Mouse (Mus musculus) lung, postnatal 10 days (tissue): ENCODE measurements around the gene Btn1a1.

ENCODE experiments used
- DNase-seq: peaks from one replicate; pipeline ENCODE4 v3.0.0; 2021

The Btn1a1 gene

GRCm38 (mm10) chr13:23475658-23476057 is 10.0 kb upstream of the Btn1a1 start:
- DNase-seq: peak; percentile 63

GRCm38 (mm10) chr13:23466911-23467310 is 1.2 kb upstream of the Btn1a1 start:
- DNase-seq: peak; percentile 65

DNA sequence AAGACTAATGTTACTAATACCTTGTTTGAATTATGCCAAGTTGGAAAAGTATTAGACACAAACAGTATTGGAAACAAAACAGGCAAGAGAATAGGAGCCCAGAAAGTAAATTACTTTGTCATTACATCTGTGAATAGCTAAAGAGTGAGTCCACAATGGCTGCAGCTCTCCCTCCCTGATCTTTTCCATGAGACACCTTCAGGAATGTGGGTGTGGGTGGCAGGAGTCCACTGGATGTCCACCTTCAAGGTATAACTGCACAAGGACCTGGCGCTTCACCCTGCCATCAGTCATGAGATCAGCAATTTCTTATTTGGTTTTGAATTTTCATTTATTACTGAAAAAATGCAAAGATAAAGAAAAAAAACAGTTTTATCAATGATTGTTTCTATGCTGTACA is 605 bp upstream of the Btn1a1 start:
- DNase-seq: no peak

DNA sequence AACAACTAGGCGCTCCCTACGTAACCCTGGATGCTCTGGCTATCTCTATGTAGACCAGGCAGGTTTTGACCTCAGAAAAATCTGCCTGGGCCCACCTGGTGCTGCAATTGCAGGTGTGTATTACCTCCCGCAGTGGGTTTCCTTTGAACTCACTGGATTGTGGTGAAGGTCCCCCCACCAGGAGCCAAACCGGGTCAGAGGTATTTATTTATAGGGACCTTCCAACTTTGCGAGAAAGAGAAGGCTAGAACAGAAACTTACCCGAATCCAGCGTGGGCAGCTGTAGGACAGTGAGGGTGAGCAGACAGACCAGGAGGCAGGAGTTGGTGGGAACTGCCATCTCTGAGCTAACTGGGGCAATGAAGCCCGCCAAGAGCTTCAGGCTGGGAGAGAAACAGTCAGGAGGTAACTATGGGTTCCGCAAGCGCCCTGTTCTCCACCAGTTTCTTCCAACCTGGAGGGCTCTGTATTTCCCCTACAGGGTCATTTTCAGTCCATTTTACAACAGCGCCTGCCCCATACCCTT is 797 bp downstream of the Btn1a1 start:
- no peak for DNase-seq

DNA sequence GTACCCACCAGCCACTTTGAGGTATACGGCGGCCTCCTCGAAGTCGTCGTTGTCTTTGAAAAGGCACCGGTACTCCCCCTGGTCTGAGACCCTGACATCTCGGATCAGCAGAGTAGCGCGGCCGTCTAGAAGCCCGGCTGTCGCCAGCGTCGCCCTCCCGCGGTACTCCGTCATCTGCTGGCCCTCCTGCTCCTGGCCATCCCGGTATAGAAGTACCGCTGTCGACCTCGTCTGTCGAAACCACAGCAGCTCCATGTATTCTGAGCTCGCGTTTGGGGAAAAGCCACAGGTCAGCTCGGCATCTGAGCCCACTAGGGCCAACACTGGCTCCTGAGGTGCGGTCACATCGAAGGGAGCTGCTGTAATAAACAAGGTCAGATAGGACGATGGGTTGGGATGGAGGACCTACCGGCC is 1.5 kb downstream of the Btn1a1 start:
- DNase-seq: no peak

DNA sequence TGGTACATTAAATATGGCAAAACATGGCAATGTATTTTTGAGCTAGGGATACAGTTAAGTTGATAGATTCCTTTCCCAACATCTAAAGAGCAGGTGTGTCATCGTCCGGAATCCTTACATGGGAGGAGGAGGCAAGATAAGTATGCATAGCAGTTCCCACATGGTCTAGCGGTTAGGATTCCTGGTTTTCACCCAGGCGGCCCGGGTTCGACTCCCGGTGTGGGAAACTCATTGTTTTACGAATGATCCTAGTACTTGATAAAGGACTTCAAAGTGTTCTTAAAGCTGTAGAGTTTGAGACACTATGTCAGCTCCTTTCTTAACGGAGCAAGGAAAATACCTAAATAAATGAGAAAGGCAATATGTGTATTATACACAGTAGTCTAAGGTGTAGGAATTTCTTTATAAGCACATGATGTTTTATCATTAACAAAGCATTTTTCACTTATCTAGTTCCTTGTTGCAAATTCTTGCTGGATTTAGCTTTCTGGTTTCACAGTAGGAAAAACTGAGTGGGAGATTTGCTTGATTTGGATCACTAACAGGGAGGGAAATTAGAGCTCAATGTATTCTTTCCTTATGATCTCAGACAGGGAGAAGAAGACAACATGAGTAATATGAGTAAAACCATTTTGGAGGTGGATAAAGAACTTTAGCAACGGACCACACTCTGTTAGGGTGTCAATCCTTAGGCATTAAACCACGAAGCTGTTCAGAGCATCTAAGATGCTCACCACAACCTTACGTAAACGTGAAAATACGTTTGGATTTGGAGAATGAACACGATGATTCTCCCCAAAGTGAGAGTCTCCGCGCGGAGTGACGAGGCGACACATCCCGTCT is 2.1 kb downstream of the Btn1a1 start:
- peak; percentile 76 for DNase-seq

DNA sequence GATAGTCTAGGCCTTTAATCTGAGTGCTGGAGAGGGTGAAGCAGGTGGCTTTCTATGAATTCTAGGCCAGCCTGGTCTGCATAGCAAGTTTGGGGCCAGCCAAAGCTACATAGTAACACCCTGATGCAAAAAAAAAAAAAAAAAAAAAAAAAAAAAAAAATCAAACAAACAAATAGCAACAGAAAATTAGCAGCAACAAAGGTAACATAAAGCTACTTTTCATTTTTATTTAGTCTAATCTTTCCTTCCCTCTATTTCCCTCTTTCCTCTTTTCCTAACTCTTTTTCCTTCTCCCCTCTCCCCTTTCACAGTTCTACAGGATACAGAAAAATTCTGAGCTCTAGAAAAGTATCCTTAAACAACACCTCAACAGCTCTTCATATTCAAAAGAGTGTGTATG is 3.0 kb downstream of the Btn1a1 start:
- DNase-seq: no peak

DNA sequence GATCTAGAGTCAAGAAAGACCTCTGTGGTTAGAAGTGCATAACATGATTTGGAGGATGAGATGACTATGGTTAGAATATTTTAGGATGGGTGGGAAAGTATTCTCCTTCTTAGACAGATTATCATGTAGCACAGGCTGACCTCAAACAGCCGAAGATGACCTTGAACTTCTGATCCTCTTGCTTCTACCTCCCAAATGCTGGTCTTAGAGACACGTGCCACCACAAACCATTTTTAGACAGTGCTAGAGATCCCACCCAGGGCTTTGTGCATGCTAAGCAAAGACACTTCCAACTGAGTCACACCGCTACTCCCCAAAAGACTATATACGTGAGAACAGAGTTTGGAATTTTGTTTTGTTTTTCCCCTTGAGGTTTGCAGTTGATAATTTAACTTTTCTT is 3.6 kb downstream of the Btn1a1 start:
- DNase-seq: no peak

DNA sequence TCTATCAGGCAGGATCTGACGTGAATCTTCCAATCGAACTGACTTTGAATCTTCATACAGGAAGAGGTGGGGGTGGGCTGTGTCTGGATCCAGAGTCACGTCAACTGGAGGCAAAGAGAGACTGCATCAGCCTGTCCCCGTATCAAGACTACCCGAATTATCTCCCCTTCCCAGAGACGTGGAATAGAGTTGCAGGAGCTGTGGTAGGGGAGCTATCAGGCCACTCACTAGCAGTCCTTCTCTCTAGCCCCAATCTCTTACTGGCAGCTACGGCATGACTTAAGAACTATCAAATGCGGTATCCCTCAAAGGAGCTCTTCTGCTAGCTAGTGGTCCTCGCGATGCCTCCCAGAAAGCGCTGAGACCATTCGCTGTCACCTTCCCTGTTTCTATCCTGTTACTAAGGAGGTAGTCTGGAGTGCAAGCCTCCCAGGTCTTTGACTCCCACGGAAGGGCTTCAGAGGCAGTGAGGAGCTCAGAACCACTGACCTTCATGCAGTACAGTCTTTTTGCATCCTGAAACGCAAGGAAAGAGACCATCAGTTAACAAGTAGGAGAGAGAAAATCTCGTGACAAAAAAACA is 6.3 kb downstream of the Btn1a1 start:
- no peak for DNase-seq

DNA sequence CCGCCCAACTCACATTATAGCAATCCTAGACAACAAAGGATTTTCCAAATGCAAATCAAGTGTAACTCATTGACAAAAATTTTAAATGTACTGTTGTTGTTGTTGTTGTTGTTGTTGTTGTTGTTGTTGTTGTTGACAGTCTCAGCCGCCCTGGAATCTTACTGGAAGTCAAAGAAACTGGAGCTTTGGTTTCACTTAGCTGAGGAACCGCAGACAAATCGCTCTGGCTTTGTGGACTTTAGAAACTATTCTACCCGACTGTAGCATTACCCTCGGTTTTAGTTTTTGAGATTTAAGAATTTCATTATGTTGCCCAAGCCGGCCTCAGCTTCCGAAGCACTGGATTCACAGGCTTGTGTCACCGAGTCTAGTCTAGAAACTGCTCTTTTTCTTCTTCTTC is 11.8 kb downstream of the Btn1a1 start:
- no peak for DNase-seq

GRCm38 (mm10) chr13:23453362-23453862 is 12.3 kb downstream of the Btn1a1 start:
- peak; percentile 82 for DNase-seq

DNA sequence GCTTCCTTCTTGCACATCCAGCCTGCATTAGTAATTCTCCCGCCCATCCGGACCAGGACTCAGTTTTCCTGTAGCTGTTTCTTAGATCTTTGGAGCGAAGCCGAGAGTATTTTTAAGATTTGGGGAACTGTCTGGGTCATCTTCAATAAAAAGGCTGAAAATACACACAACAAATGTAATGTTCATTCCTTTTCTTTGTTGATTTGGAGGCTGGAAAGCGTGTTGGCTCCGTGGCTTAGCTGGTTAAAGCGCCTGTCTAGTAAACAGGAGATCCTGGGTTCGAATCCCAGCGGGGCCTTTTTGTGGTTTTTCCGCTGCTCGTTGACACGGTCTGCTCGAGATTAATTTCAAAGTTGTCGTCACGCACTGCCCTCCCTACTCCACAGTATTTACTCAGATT is 15.3 kb downstream of the Btn1a1 start:
- DNase-seq: peak; percentile 84

DNA sequence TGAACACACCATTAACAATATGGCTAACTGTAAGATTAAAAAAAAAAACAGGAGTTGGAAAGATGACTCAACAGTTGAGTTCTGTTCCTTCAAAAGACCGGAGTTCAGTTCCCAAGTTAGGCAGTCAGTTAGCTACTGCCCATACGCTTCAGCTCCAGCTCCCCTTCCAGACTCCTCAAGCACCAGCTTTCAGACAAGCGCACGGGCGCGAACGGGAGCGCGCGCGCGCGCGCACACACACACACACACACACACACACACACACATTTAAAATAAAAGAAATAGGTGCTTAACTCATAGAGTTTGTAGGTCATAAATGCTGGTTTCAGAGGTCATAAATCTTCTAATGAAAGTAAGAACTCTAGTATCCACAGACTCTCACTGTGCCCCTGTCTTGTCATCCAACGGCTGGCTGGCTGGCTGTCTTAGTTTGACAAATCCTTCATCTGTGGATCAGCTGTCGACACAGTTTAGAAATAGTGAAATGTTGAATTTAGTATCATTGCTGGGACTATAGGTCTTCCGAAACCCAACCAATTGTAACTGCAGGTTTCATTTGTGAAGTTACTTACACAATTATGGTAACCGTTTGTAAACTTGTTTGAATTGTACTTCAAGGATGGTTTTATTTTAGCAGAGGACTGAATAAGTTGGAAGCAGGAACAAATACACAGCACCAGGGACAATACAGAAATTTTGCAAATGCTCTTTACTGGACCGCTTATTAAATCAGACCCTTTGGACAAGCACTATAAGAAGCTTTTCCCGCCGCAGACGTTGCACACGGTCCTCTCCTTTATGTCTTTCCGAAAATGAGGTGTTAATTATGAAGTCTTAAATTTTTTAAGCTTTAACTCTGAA is 16.2 kb downstream of the Btn1a1 start:
- DNase-seq: peak; percentile 73

DNA sequence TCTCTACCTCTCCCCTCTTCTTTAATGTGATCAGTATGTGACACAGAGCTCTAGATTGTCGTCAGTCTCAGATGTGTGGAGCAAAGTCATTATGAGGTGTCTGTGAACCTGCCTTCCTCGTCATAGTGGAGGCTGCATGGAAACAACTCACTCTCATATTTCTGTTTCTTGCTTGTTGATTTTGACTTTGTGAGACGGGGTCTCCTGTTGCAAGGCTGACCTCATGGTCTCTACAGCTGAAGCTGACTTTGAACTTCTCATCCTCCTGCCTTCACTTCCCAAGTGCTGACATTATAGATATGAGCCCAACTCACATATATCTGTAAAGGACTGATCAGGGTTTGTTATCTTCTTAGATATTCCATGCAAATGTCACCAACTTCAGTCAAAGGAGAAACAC is 16.9 kb downstream of the Btn1a1 start:
- DNase-seq: no peak

DNA sequence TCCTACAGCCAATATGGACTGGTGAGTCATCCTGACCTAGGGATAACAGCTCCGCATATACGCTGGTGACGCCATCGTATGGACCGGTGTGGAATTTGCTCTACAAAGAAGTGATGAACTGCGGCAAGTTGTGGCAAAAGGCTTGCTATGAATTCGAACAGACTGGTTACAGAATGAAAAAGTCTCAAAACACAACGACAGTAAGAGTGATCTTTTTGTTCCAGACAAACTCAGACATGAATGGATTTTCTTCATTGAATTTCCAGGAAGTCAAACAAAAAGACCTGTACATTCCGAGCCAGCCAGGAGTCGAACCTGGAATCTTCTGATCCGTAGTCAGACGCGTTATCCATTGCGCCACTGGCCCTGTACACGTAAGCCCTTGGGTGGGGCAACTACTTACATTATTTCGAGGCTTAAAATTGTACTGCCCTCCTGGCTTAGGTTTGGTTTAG is 19.2 kb downstream of the Btn1a1 start:
- DNase-seq: peak; percentile 87

- DNase-seq: peak; percentile 92
Measured at GRCm38 (mm10) chr13:23445561-23446320, 20.0 kb downstream of the Btn1a1 start.

DNA sequence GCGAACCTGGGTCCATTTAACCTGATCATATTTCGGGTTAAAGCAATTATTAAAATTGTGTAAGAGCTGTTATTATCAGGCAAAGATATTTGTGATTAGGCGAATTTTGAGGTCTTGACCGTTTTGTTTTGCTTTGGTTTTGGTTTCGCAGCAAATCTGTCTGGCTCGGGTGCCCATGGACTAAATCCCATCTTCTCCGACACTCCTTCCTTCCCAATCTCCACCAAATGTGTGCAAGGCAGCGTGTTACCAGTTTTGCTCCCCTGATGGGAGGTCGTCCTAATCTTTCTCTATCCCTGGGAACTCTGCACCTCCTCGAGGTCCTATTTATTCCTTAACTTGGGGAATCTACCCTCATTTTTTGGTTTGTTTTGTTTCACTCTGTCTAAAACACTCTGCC is 20.5 kb downstream of the Btn1a1 start:
- no peak for DNase-seq

DNA sequence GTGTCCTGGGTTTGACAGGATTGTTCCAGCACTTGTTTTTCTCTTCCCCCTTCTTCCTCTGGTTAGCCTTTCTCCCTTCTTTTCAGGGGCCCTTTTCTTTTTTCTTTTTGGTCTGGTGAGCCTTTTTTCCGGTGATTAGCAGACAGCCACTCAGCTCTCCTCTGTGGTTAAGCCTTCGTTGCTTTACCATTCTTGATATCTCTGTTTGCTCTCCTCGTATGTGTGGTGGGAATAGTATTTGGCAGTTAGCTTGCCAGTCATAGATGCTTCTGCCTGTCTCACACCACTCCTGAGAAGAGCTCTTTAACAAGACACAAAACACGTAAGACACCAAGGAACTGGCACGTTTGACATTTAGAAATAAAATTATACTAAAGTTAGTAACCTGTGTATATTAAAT is 21.2 kb downstream of the Btn1a1 start:
- no peak for DNase-seq

- no peak for DNase-seq
Measured at GRCm38 (mm10) chr13:23439901-23440300, 25.8 kb downstream of the Btn1a1 start.

GRCm38 (mm10) chr13:23438521-23438920 is 27.2 kb downstream of the Btn1a1 start:
- peak; percentile 62 for DNase-seq

DNA sequence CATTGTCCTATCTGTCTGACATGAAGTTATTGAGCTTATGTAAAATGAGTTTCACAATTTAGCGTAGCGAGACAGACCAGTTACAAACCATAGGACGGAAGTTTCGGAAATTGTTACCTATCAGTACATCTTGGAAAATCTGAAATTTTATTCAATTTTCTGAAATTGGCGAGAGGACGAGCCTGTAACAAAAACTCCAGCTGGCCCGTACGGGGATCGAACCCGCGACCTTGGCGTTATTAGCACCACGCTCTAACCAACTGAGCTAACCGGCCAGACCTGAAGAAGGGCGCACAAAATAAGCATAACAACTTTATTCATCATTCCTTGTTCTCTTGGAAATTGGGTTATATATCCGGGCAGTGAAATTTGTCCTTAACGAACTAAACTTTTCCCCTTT is 27.8 kb downstream of the Btn1a1 start:
- DNase-seq: peak; percentile 90
